In genomic region chr7:129141942-129142598, GRCm38 (mm10) we compare ENCODE assay signal across 29 mouse cellular contexts.
DNase-seq lines count a peak whose midpoint lies in the region; ATAC-seq lines count a peak whose summit lies in the region.
"Had no signal": no experiment of that assay in that cellular context is flagged by ENCODE, and none has a peak within 500 bp of the region (broad histone marks: within the 10 kb centered on the region; RNA-seq: fewer than 3 reads in every experiment).

No protein-coding gene starts in this region.

- no peaks in the 10 kb centered on the region for H3K36me3 ChIP-seq in kidney, embryonic 16.5 days (ENCODE audit: insufficient read depth, low read length)
- no peaks in the 10 kb centered on the region for H3K36me3 ChIP-seq in neural tube, embryonic 11.5 days (ENCODE audit: control insufficient read depth, insufficient read depth, low read length)
- H3K36me3 ChIP-seq in neural tube, embryonic 15.5 days = no peaks in the 10 kb centered on the region
- H3K36me3 ChIP-seq: embryonic facial prominence, embryonic 13.5 days; forebrain, embryonic 10.5 days; forebrain, embryonic 15.5 days; G1E; heart, embryonic 12.5 days; intestine, embryonic 15.5 days; limb, embryonic 13.5 days; lung, embryonic 15.5 days had no signal

- H3K9me3 ChIP-seq in kidney, embryonic 16.5 days (ENCODE audit: low read length) = no peaks in the 10 kb centered on the region
- no peaks in the 10 kb centered on the region for H3K9me3 ChIP-seq in neural tube, embryonic 11.5 days (ENCODE audit: control insufficient read depth, low read length)
- H3K9me3 ChIP-seq in neural tube, embryonic 15.5 days (replicated peaks) = no peaks in the 10 kb centered on the region
- H3K9me3 ChIP-seq: embryonic facial prominence, embryonic 13.5 days; forebrain, embryonic 10.5 days; forebrain, embryonic 15.5 days; heart, embryonic 12.5 days; intestine, embryonic 15.5 days; limb, embryonic 13.5 days; lung, embryonic 15.5 days had no signal

- H3K27me3 ChIP-seq in kidney, embryonic 16.5 days (ENCODE audit: insufficient read depth, low read length) = no peaks in the 10 kb centered on the region
- no peaks in the 10 kb centered on the region for H3K27me3 ChIP-seq in neural tube, embryonic 11.5 days (ENCODE audit: control insufficient read depth, insufficient read depth, low read length)
- no peaks in the 10 kb centered on the region for H3K27me3 ChIP-seq in neural tube, embryonic 15.5 days (replicated peaks)
- H3K27me3 ChIP-seq: embryonic facial prominence, embryonic 13.5 days; forebrain, embryonic 15.5 days; heart, embryonic 12.5 days; intestine, embryonic 15.5 days; limb, embryonic 13.5 days; lung, embryonic 15.5 days had no signal

- peak; percentile 59; the same call in 1 of the 2 replicates for ATAC-seq in kidney, embryonic 16.5 days (ENCODE audit: low FRiP score, low TSS enrichment)
- no peak for ATAC-seq in neural tube, embryonic 11.5 days (ENCODE audit: insufficient read depth, low FRiP score, low TSS enrichment)
- no peak for ATAC-seq in neural tube, embryonic 15.5 days (ENCODE audit: low FRiP score)
- ATAC-seq: forebrain, embryonic 15.5 days; hindbrain, embryonic 16.5 days; intestine, embryonic 15.5 days; midbrain, embryonic 16.5 days had no signal

- peaks cover 3% of the 10 kb centered on the region; the same call in 1 of the 2 replicates for H3K4me1 ChIP-seq in kidney, embryonic 16.5 days (ENCODE audit: insufficient read depth, low read length)
- no peaks in the 10 kb centered on the region; the same call in 1 of the 2 replicates for H3K4me1 ChIP-seq in neural tube, embryonic 11.5 days (ENCODE audit: control insufficient read depth, insufficient read depth, low read length)
- H3K4me1 ChIP-seq in neural tube, embryonic 15.5 days = no peaks in the 10 kb centered on the region
- H3K4me1 ChIP-seq: embryonic facial prominence, embryonic 13.5 days; forebrain, embryonic 15.5 days; heart, embryonic 12.5 days; intestine, embryonic 15.5 days; limb, embryonic 13.5 days; lung, embryonic 15.5 days had no signal

- no peak overlapping the region for H3K4me2 ChIP-seq in kidney, embryonic 16.5 days (replicated peaks; ENCODE audit: low read depth, low read length)
- no peak overlapping the region for H3K4me2 ChIP-seq in neural tube, embryonic 11.5 days (ENCODE audit: low read depth)
- H3K4me2 ChIP-seq in neural tube, embryonic 15.5 days = no peak overlapping the region
- H3K4me2 ChIP-seq: embryonic facial prominence, embryonic 13.5 days; forebrain, embryonic 15.5 days; heart, embryonic 12.5 days; intestine, embryonic 15.5 days; limb, embryonic 13.5 days; liver, embryonic 11.5 days; lung, embryonic 15.5 days had no signal

- H3K4me3 ChIP-seq in kidney, embryonic 16.5 days (ENCODE audit: low read length) = no peak overlapping the region
- H3K4me3 ChIP-seq in neural tube, embryonic 11.5 days (ENCODE audit: low read depth, low read length) = no peak overlapping the region
- H3K4me3 ChIP-seq in neural tube, embryonic 15.5 days (replicated peaks) = no peak overlapping the region
- H3K4me3 ChIP-seq: embryonic facial prominence, embryonic 13.5 days; forebrain, embryonic 10.5 days; forebrain, embryonic 15.5 days; heart, embryonic 12.5 days; intestine, embryonic 15.5 days; layer of hippocampus, adult 2 months; left cerebral cortex, adult 2 months; limb, embryonic 13.5 days; lung, embryonic 15.5 days had no signal

- H3K27ac ChIP-seq in kidney, embryonic 16.5 days (ENCODE audit: low read length) = no peak overlapping the region
- H3K27ac ChIP-seq in neural tube, embryonic 11.5 days (ENCODE audit: low read depth, low read length) = no peak overlapping the region
- H3K27ac ChIP-seq in neural tube, embryonic 15.5 days (replicated peaks) = no peak overlapping the region
- H3K27ac ChIP-seq: embryonic facial prominence, embryonic 13.5 days; forebrain, embryonic 10.5 days; forebrain, embryonic 15.5 days; intestine, embryonic 15.5 days; layer of hippocampus, adult 2 months; left cerebral cortex, adult 2 months; limb, embryonic 13.5 days; lung, embryonic 15.5 days had no signal

- no peak overlapping the region for H3K9ac ChIP-seq in kidney, embryonic 16.5 days (replicated peaks; ENCODE audit: low read length)
- no peak overlapping the region for H3K9ac ChIP-seq in neural tube, embryonic 11.5 days (ENCODE audit: low read length)
- H3K9ac ChIP-seq in neural tube, embryonic 15.5 days (replicated peaks) = no peak overlapping the region
- H3K9ac ChIP-seq: embryonic facial prominence, embryonic 13.5 days; forebrain, embryonic 15.5 days; heart, embryonic 12.5 days; intestine, embryonic 15.5 days; limb, embryonic 13.5 days; lung, embryonic 15.5 days had no signal

- peak; percentile 41 for DNase-seq in heart, adult 11 months
- DNase-seq in heart, adult 9 months (ENCODE audit: low spot score in 2 of 2) = no peak
- DNase-seq in kidney, adult 9 months = no peak
- DNase-seq in neural tube, embryonic 11.5 days (ENCODE audit: low spot score) = peak; percentile 19
- peak; percentile 17 for DNase-seq in embryo, embryonic 9.5 days (ENCODE audit: extremely low spot score)
- DNase-seq in cerebellum, postnatal 25 days = no peak
- DNase-seq: adrenal gland, postnatal 10 days; cerebellum, adult 11 months; cerebellum, adult 9-10 months; gastrocnemius, postnatal 25 days; heart, adult 18-20 months; heart, postnatal 4 days; retina, postnatal 1 day; right cerebral cortex, postnatal 14 days had no signal

- WGBS in kidney, embryonic 16.5 days = 23% methylated on average over 6 of the region's 6 CpGs
- 16% methylated on average over 6 of the region's 6 CpGs for WGBS in neural tube, embryonic 11.5 days
- 10% methylated on average over 6 of the region's 6 CpGs for WGBS in neural tube, embryonic 15.5 days

Comparison
In these comparisons a context has a peak if more than half of its experiments do, and no peak if none do; other contexts are left out.
1. DNase-seq: peak in heart, adult 11 months (single experiment), neural tube, embryonic 11.5 days (single experiment) and embryo, embryonic 9.5 days (single experiment); none in heart, adult 9 months (0 of 2), kidney, adult 9 months (single experiment) and cerebellum, postnatal 25 days (0 of 2).